Mouse (Mus musculus) midbrain, postnatal 0 days (tissue): ENCODE measurements around the gene Slc17a4. TPM values are rescaled to one million over a fixed set of nuclear protein-coding genes. Genes with fewer than 3 reads are reported as not detected.

Experiments
- ATAC-seq: fragments of 200-750 bp; cut with Nextera tagmentation; 2 replicates; pipeline ENCODE4 v1.8.0; 2017; ENCODE audit warnings: moderate number of reproducible peaks, mild to moderate bottlenecking, moderate TSS enrichment, moderate library complexity; ENCODE audit not compliant: low FRiP score
- DNase-seq: peaks from one replicate; pipeline ENCODE4 v3.0.0-alpha.2; 2015; ENCODE audit warnings: low spot score
- H3K27ac ChIP-seq: fragments of 300-500 bp; sonication (generic); 2 replicates; pipeline ENCODE4 v1.5.1; 2014; ENCODE audit warnings: low read depth, mild to moderate bottlenecking, low read length, mixed read lengths
- H3K27me3 ChIP-seq: fragments of 300-500 bp; sonication (generic); 2 replicates; pipeline ENCODE4 v1.6.1; 2014; ENCODE audit warnings: low read length, control low read depth, mixed read lengths; ENCODE audit not compliant: insufficient read depth
- H3K36me3 ChIP-seq: fragments of 300-500 bp; sonication (generic); 2 replicates; pipeline ENCODE4 v1.6.1; 2014; ENCODE audit warnings: low read length, control low read depth, mixed read lengths; ENCODE audit not compliant: insufficient read depth
- H3K4me1 ChIP-seq: fragments of 300-500 bp; sonication (generic); 2 replicates; pipeline ENCODE4 v1.6.1; 2014; ENCODE audit warnings: mild to moderate bottlenecking, control low read depth, antibody characterized with exemption, low read length, mixed read lengths; ENCODE audit not compliant: insufficient read depth
- H3K4me2 ChIP-seq: fragments of 300-500 bp; sonication (generic); 2 replicates; pipeline ENCODE4 v1.6.1; 2014; ENCODE audit warnings: low read depth, mild to moderate bottlenecking, low read length, mixed read lengths; ENCODE audit not compliant: poor library complexity, severe bottlenecking
- H3K4me3 ChIP-seq: fragments of 300-500 bp; sonication (generic); 2 replicates; pipeline ENCODE4 v1.5.1; 2014; ENCODE audit warnings: low read depth, mild to moderate bottlenecking, low read length, moderate library complexity
- H3K9ac ChIP-seq: fragments of 300-500 bp; sonication (generic); replicated peaks from 2 replicates; pipeline ENCODE4 v1.6.1; 2014; ENCODE audit warnings: mild to moderate bottlenecking, low read length, moderate library complexity, mixed read lengths; ENCODE audit not compliant: poor library complexity, severe bottlenecking
- H3K9me3 ChIP-seq: fragments of 300-500 bp; sonication (generic); 2 replicates; pipeline ENCODE4 v1.6.1; 2016; ENCODE audit warnings: low read length, control low read depth
- CTCF ChIP-seq: IDR thresholded peaks from 2 replicates; pipeline ENCODE4 v1.5.1; 2016; ENCODE audit warnings: antibody characterized with exemption, mild to moderate bottlenecking
- WGBS: fragments of 180-500 bp; shearing (Covaris S2); extraction: QIAGEN DNeasy Blood & Tissue Kit; methylation state at CpG from one replicate; pipeline ENCODE4 v1.1.7; 2014; 5-methylcytosine and 5-hydroxymethylcytosine counted together
- polyA plus RNA-seq: library from polyadenylated mRNA; unstranded; fragments of >200 nt; fragmentation: Nextera tagmentation; extraction: Ambion mirVana; gene quantifications from 2 replicates; pipeline ENCODE4 v1.2.1, GENCODE M21; 2015
- total RNA-seq: library from RNA; depleted of rRNA; stranded (reverse); fragments of >200 nt; gene quantifications from 2 replicates; pipeline ENCODE4 v1.2.3, GENCODE M21; 2014

The Slc17a4 gene
- total and polyA plus RNA-seq, 2 experiments from 2014 or later: not detected

DNA sequence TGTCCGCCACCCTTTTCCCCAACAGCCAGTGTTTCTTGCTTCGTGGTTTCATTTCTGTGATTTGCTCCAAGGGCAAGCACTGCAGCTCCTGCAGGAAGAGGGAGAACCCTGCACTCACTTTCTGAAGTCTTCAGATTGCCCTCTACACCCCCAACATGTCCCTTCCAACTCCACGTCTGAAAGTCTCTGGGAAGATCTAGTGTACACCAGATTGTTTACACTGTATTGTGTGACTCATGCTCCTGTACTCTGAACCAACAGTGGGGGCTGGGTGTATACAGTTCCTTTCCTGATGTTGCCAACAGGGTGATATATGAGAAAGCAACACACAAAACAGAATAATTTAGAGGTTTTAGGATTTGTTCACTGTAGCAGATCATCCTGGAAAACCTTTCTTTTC is 13.8 kb upstream of the Slc17a4 start:
- no peak overlapping the region for H3K4me2 ChIP-seq
- WGBS: 74% methylated on average over 3 of the region's 3 CpGs
- H3K9ac ChIP-seq: no peak overlapping the region
- ATAC-seq: no peak
- no peaks in the 10 kb centered on the region for H3K4me1 ChIP-seq
- no peaks in the 10 kb centered on the region for H3K9me3 ChIP-seq
- H3K4me3 ChIP-seq: no peak overlapping the region
- H3K27me3 ChIP-seq: no peaks in the 10 kb centered on the region
- no peak for TF ChIP-seq CTCF
- H3K36me3 ChIP-seq: no peaks in the 10 kb centered on the region
- no peak overlapping the region for H3K27ac ChIP-seq
- DNase-seq: no peak

DNA sequence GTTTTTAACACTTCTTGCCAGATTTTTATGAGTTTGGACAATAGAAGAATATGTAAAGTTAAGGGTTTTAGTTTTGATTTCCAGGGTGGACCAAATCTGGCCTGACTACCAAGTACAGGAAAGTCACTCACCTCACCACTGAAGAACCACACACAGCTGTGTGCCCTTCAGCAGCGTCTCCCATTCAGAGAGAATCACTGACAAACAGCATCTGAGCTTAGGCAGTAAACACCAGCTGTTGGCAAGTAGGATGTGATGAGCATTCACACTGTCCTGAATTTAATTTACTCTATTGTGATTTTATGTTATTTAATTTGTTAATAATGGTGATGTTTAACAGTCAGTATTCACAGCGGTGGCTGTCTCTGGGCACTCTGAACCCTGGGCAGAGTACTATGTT is 11.0 kb upstream of the Slc17a4 start:
- Histone ChIP-seq H3K36me3 (no peaks in the 10 kb centered on the region), H3K9ac (no peak overlapping the region), H3K4me1 (no peaks in the 10 kb centered on the region), H3K4me3 (no peak overlapping the region), H3K4me2 (no peak overlapping the region), H3K9me3 (no peaks in the 10 kb centered on the region), H3K27me3 (no peaks in the 10 kb centered on the region), H3K27ac (no peak overlapping the region)
- WGBS: 79% methylated on average over 2 of the region's 2 CpGs
- DNase-seq (no peak), ATAC-seq (no peak)
- TF ChIP-seq CTCF: no peak

DNA sequence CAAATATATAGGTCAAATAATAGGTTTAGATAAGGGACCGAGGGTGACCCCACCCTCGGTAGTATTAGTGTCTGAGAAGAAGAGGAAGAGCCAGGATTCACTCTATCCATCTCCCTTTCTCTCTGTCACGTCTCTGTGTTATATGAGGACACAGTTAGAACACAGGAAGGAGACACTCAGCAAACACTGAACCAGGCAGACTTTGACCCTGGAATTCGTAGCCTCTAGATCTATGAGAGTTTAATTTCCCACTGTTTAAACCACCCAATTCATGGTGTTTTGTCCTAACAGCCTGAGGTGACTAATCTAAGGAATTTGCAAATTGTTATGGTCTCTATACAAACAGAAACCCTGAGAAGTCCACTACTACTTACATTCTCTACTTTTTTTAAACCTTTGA is 2.9 kb upstream of the Slc17a4 start:
- no peak overlapping the region for H3K4me2 ChIP-seq
- 82% methylated on average over 4 of the region's 4 CpGs for WGBS
- H3K9me3 ChIP-seq: no peaks in the 10 kb centered on the region
- no peaks in the 10 kb centered on the region for H3K27me3 ChIP-seq
- H3K4me3 ChIP-seq: no peak overlapping the region
- TF ChIP-seq CTCF: no peak
- H3K27ac ChIP-seq: no peak overlapping the region
- no peak for DNase-seq
- ATAC-seq: no peak
- H3K9ac ChIP-seq: no peak overlapping the region
- no peaks in the 10 kb centered on the region for H3K4me1 ChIP-seq
- H3K36me3 ChIP-seq: no peaks in the 10 kb centered on the region

DNA sequence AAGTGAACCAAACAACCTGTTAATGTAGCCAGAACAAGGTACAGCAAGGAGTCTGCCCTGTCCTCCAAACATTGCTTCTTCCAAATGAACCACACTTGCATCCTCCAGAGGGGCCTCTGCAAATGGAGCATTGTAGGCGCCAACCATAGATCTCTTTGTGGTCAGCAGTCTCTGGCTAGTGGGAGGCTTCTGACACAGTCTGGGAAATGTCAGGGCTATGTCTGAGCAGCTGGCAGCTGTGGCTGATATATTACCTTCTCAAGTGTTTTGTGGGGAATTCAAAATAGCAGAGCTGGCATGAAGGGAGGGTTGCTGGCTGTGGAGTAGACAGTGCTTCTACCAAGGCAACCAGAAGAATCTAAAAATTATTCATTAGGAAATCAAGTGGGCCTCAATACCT is 1.3 kb upstream of the Slc17a4 start:
- TF ChIP-seq CTCF: no peak
- Histone ChIP-seq H3K27ac (no peak overlapping the region), H3K27me3 (no peaks in the 10 kb centered on the region), H3K9ac (no peak overlapping the region), H3K9me3 (no peaks in the 10 kb centered on the region), H3K4me2 (no peak overlapping the region), H3K4me1 (no peaks in the 10 kb centered on the region), H3K4me3 (no peak overlapping the region), H3K36me3 (no peaks in the 10 kb centered on the region)
- 100% methylated on average over 1 of the region's 1 CpGs for WGBS
- ATAC-seq (no peak), DNase-seq (no peak)

DNA sequence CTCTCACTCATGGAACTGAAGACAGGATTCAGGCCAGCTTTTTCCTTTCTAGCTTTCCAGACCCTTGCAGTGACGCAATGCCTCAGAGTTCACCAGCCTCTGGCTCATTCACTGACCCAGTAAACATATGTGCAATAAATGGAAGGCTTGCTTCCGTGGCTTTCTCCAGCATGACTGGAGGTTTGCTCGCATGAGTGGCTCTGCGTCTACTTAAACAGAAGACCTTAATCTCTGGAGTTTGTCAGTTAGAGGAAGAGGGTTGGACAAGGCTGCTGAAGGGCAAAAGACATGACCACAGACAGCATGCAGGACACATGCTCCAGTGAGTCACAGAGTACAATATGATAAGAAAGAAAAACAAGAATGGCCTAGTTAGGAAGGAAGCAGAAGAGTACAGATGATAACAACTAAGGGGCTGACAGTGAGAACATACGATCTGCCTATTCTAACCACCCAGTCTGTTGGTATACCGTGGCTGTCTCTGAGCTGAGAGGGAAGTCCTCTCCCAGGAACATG is 960 bp downstream of the Slc17a4 start:
- TF ChIP-seq CTCF: no peak
- no peak overlapping the region for H3K27ac ChIP-seq
- H3K4me1 ChIP-seq: no peaks in the 10 kb centered on the region
- DNase-seq (no peak), ATAC-seq (no peak)
- H3K4me2 ChIP-seq: no peak overlapping the region
- no peak overlapping the region for H3K4me3 ChIP-seq
- H3K9ac ChIP-seq: no peak overlapping the region
- 52% methylated on average over 6 of the region's 6 CpGs for WGBS
- no peaks in the 10 kb centered on the region for H3K9me3 ChIP-seq
- H3K36me3 ChIP-seq: no peaks in the 10 kb centered on the region
- no peaks in the 10 kb centered on the region for H3K27me3 ChIP-seq

DNA sequence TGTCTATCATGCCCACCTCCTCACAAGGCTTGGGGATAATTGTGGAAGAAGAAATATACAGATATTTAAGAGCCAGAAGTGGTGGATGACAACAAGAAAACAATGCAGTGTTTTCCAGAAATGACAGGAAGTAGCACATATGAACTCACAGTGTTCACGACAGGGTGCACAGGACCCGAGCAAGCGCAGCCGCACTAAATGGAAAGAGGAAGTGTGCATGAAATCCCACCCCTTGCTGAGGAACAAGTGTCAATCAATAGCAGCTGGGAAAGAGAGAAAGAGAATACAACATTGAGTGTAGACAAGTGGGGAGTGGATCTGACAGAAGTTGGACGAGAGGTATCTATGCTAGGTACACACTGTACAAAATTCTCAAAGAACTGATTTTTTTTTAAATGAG is 3.5 kb downstream of the Slc17a4 start:
- TF ChIP-seq CTCF: no peak
- Histone ChIP-seq H3K9me3 (no peaks in the 10 kb centered on the region), H3K9ac (no peak overlapping the region), H3K4me2 (no peak overlapping the region), H3K36me3 (no peaks in the 10 kb centered on the region), H3K27me3 (no peaks in the 10 kb centered on the region), H3K4me1 (no peaks in the 10 kb centered on the region), H3K4me3 (no peak overlapping the region), H3K27ac (no peak overlapping the region)
- no peak for DNase-seq
- ATAC-seq: no peak
- WGBS: 85% methylated on average over 5 of the region's 5 CpGs
